Mouse (Mus musculus) kidney, adult 2 months (tissue): Measurements from ENCODE around the gene Zp1. TPM values are rescaled to one million over a fixed set of nuclear protein-coding genes. Genes with fewer than 3 reads are reported as not detected.

ENCODE experiments used
- DNase-seq: peaks from one replicate; pipeline ENCODE4 v3.0.0; 2021
- H3K27ac ChIP-seq: fragments of 200-500 bp; 2 replicates; pipeline ENCODE4 v1.5.1; 2012; ENCODE audit warnings: low read depth, low read length, control low read depth, inconsistent platforms; ENCODE audit not compliant: insufficient read depth
- H3K27me3 ChIP-seq: fragments of 200-500 bp; replicated peaks from 2 replicates; pipeline ENCODE4 v1.6.1; 2012; ENCODE audit warnings: mild to moderate bottlenecking, moderate library complexity, low read length, inconsistent platforms; ENCODE audit not compliant: control insufficient read depth, insufficient read depth
- H3K36me3 ChIP-seq: fragments of 200-500 bp; 2 replicates; pipeline ENCODE4 v1.6.1; 2012; ENCODE audit warnings: mild to moderate bottlenecking, moderate library complexity, low read length, inconsistent platforms; ENCODE audit not compliant: control insufficient read depth, insufficient read depth
- H3K4me1 ChIP-seq: fragments of 200-500 bp; 2 replicates; pipeline ENCODE4 v1.6.1; 2011; ENCODE audit warnings: low read length; ENCODE audit not compliant: control insufficient read depth, insufficient read depth
- H3K4me3 ChIP-seq: fragments of 200-500 bp; 2 replicates; pipeline ENCODE4 v1.5.1; 2011; ENCODE audit warnings: mild to moderate bottlenecking, low read depth, low read length, control low read depth; ENCODE audit not compliant: insufficient read depth
- CTCF ChIP-seq: fragments of 200-500 bp; conservative IDR thresholded peaks from 2 replicates; pipeline ENCODE4 v1.5.1; 2011; ENCODE audit warnings: low read depth, mild to moderate bottlenecking, control low read depth, low read length, moderate library complexity, mixed read lengths; ENCODE audit not compliant: insufficient read depth, insufficient read length
- POLR2A ChIP-seq: fragments of 200-500 bp; IDR thresholded peaks from one replicate; pipeline ENCODE4 v1.6.1; 2011; ENCODE audit warnings: low read depth, low read length, control low read depth
- WGBS: fragments of 180-500 bp; shearing (Covaris S2); methylation state at CpG from one replicate; pipeline ENCODE4 v1.1.7; 2018; 5-methylcytosine and 5-hydroxymethylcytosine counted together
- polyA plus RNA-seq: library from polyadenylated mRNA; depleted of rRNA; stranded (reverse); fragments of >200 nt; gene quantifications from 2 replicates; pipeline ENCODE4 v1.2.3, GENCODE M21; 2012; rRNA removed

Zp1 gene
- polyA plus RNA-seq, 1 experiment: not detected

GRCm38 (mm10) chr19:10868623-10869141 is 51.8 kb downstream of the Zp1 start:
- Histone ChIP-seq H3K4me1 (peaks cover 4% of the 10 kb centered on the region; the same call in 1 of the 2 replicates), H3K36me3 (peaks cover 4% of the 10 kb centered on the region), H3K27me3 (no peaks in the 10 kb centered on the region), H3K4me3 (peak overlapping the region; percentile 57; the same call in 1 of the 2 replicates), H3K27ac (no peak overlapping the region)
- no peak for TF ChIP-seq POLR2A
- no peak for TF ChIP-seq CTCF
- 2% methylated on average over 17 of the region's 17 CpGs for WGBS
- no peak for DNase-seq

- TF ChIP-seq POLR2A (no peak), CTCF (no peak)
- peaks cover 4% of the 10 kb centered on the region; the same call in 1 of the 2 replicates for H3K4me1 ChIP-seq
- H3K27me3 ChIP-seq: no peaks in the 10 kb centered on the region
- H3K36me3 ChIP-seq: peaks cover 2% of the 10 kb centered on the region; the same call in 1 of the 2 replicates
- no peak overlapping the region for H3K4me3 ChIP-seq
- no peak overlapping the region for H3K27ac ChIP-seq
- WGBS: 20% methylated on average over 5 of the region's 5 CpGs
- no peak for DNase-seq
These were observed 52.3 kb downstream of the Zp1 start for GRCm38 (mm10) chr19:10867946-10868622.

- Histone ChIP-seq H3K36me3 (no peaks in the 10 kb centered on the region), H3K27ac (no peak overlapping the region), H3K4me1 (peaks cover 4% of the 10 kb centered on the region; the same call in 1 of the 2 replicates), H3K27me3 (no peaks in the 10 kb centered on the region), H3K4me3 (no peak overlapping the region)
- 88% methylated on average over 13 of the region's 13 CpGs for WGBS
- no peak for DNase-seq
- TF ChIP-seq CTCF (no peak), POLR2A (no peak)
These were observed 54.1 kb downstream of the Zp1 start for GRCm38 (mm10) chr19:10866351-10866750.

Other genes starting within 250 kb of the Zp1 start
- gene Pga5, start 242.6 kb downstream of the Zp1 start, polyA plus RNA-seq: 0.80 and 1.0 TPM in 2 replicates
- gene Vps37c, start 231.9 kb downstream of the Zp1 start, polyA plus RNA-seq: 30.0 and 32.1 TPM in 2 replicates
- gene Cd5, start 181.6 kb downstream of the Zp1 start, polyA plus RNA-seq: 0.33 and 3.3 TPM in 2 replicates
- 0.30 and 3.1 TPM in 2 replicates for gene Cd6, start 90.6 kb downstream of the Zp1 start, polyA plus RNA-seq
- gene Slc15a3, start 80.9 kb downstream of the Zp1 start, polyA plus RNA-seq: 6.2 and 6.7 TPM in 2 replicates
- 12.1 and 15.8 TPM in 2 replicates for gene Tmem132a, start 50.7 kb downstream of the Zp1 start, polyA plus RNA-seq
- 101 and 124 TPM in 2 replicates for gene Tmem109, start 38.6 kb downstream of the Zp1 start, polyA plus RNA-seq
- 175 and 188 TPM in 2 replicates for gene Prpf19, start 25.4 kb downstream of the Zp1 start, polyA plus RNA-seq
- gene Ptgdr2, start 16.5 kb upstream of the Zp1 start, polyA plus RNA-seq: 0.05 TPM in 1 of 2 replicates, not detected in the other
- 3.9 TPM in 2 replicates for gene Ccdc86, start 28.6 kb upstream of the Zp1 start, polyA plus RNA-seq
- gene Ms4a10, start 54.0 kb upstream of the Zp1 start, polyA plus RNA-seq: 0.18 TPM in 1 of 2 replicates, not detected in the other
- not detected in 2 replicates for gene Ms4a15, start 72.6 kb upstream of the Zp1 start, polyA plus RNA-seq
- gene Ms4a18, start 97.4 kb upstream of the Zp1 start, polyA plus RNA-seq: not detected in 2 replicates
- gene Ms4a8a, start 160.5 kb upstream of the Zp1 start, polyA plus RNA-seq: 0.43 and 0.86 TPM in 2 replicates
- 0.10 TPM in 1 of 2 replicates, not detected in the other for gene 1700017D01Rik, start 210.2 kb upstream of the Zp1 start, polyA plus RNA-seq
- gene 1700025F22Rik, start 244.7 kb upstream of the Zp1 start, polyA plus RNA-seq: not detected in 2 replicates